Mouse (Mus musculus) CD8-positive naive resting alpha-beta T cell, adult 2 months (primary cell): ENCODE data around the gene Krt42.
"Not testable (repeated sequence)": the region's sequence is repeated elsewhere in the genome, so short reads cannot be mapped to it uniquely, and the experiment has no call there.

Experiments used
- DNase-seq, 2 experiments: peaks; one replicate each; pipeline ENCODE4 v3.0.0; 2022; ENCODE audit warnings: low read depth in 2 of 2, low spot score in 2 of 2

The Krt42 gene

GRCm38 (mm10) chr11:100269821-100270332 lies at the start of gene Krt42:
Gene Krt42, minus strand, starts transcription at chr11:100269871.
- DNase-seq = no peak

DNA sequence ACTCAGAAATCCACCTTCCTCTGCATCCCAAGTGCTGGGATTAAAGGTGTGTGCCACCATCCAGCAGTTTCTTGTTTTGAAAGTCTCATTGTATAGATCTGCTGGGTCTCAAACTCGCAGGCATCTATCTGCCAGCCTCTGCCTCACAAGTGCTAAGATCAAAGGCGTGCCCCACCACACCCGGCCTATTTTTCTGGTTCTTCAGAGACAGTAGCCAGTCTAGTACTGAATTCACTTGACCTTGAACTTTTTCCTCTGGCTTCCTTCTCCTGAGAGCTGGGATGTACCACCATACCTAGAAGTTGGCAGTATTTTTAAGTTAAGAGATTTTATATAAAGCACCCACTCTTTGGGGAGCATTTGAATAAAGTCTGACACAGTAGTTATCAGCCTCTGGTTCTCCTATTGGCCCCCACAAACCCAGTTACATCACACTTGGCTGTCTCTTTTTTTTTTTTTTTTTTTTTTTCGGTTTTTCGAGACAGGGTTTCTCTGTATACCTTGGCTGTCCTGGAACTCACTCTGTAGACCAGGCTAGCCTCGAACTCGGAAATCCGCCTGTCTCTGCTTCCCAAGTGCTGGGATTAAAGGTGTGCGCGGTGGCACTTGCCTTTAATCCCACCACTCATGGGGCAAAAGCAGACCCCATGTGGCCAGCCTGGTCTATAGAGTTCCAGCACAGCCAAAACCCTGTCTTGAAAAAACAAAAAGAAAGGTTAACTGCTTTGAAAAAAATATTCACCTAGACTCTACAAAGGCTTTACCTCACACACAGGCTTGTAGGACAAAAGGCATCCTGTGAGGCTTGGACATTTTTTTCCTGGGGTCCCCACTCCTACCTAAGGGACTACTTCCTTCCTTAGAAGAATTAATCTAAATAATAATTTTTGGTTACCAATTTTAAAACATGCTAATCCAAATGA lies 49.1 kb upstream of the Krt42 start:
- DNase-seq = no peak

- no peak for DNase-seq
Observed at GRCm38 (mm10) chr11:100317826-100318380, 48.2 kb upstream of the Krt42 start.

- no peak for DNase-seq
Observed at GRCm38 (mm10) chr11:100315439-100315838, 45.8 kb upstream of the Krt42 start.

- no peak for DNase-seq
Observed at GRCm38 (mm10) chr11:100313424-100313823, 43.8 kb upstream of the Krt42 start.

- DNase-seq = no peak
Observed at GRCm38 (mm10) chr11:100312096-100312679, 42.5 kb upstream of the Krt42 start.

- no peak for DNase-seq
Observed at GRCm38 (mm10) chr11:100311656-100312055, 42.0 kb upstream of the Krt42 start.

- DNase-seq = not testable (repeated sequence)
Observed at GRCm38 (mm10) chr11:100308672-100309071, 39.0 kb upstream of the Krt42 start.

GRCm38 (mm10) chr11:100307900-100308299 lies 38.2 kb upstream of the Krt42 start:
- DNase-seq = no peak

- DNase-seq = no peak
Observed at GRCm38 (mm10) chr11:100301292-100301691, 31.6 kb upstream of the Krt42 start.

- peak; percentile 71 to 74 for DNase-seq
Observed at GRCm38 (mm10) chr11:100300293-100300692, 30.6 kb upstream of the Krt42 start.

DNA sequence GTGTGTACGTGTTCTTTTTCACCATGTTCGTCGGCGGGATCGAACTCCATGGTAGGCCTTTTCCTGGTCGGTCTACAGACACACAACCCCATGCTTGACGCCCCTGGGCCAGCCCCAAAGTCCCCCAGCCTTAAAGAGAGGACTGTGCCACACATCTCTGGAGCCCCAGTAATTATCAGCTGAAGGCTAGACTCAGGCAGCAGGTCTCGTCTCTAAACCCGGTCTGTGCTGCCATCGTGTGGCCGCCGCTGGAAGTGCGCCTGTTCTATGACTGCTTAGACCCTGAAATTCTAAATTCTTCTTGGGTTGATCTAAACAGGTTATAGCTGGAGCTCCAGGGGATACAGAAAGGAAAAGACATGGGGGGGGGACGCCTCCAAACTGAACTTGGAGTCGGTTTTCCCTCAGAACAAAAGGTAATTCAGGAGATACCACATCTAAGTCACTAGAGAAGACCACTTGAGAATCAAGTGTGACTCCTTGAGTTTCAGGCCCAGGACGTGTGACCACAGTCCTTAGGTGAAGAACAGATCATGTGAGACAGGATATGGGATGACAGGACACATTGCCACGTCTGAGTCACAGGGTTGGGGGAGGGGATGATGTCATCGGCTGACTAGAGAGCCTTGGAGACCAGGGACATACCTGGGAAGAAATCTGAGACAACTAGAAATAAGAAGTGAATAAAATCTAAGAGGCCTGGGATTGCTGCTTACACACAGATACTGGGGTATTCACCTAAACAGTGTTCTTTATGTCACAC lies 28.8 kb upstream of the Krt42 start:
- DNase-seq = peak; percentile 78 to 86

- DNase-seq = no peak
Observed at GRCm38 (mm10) chr11:100297801-100298200, 28.1 kb upstream of the Krt42 start.

DNA sequence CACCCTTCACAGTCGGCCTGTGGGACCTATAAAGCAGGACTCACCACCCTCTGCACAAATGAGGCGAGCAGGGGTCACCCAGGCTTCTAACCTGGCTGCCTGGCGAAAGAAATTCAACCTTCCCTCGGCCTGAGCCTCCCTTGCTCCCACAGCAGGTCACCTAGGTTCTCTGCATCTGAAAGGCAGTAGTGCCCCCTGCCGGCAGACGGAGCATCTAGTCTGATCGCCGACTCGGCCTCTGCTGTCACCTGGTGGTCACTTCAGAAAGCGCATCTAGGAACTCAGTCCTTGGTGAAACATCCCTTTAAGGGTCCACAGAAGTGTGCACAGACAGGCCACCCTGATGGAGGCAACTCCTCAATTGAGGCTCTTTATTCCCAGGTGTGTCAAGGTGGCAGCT lies 25.6 kb upstream of the Krt42 start:
- DNase-seq = peak; percentile 77 to 79

GRCm38 (mm10) chr11:100292884-100293283 lies 23.2 kb upstream of the Krt42 start:
- DNase-seq = no peak

DNA sequence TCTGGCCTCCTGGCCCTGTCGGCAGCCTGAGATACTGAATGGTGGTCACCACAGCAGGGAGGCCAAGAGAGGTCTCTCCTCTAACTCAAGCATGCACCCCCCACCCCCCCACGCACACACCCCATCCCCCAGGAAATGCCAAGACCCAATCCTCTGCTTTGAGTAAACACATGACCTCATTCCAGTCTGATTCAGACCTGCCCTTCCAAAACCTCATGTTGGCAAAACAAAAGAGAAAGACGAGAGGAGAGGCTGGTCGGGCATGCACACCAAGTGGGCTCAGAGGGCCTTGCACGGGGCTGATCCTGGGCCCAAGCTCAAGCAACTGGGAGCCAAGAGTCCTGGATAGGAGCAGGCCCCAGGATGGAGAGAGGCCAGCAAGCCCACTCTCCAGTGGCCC lies 20.6 kb upstream of the Krt42 start:
- no peak for DNase-seq

- no peak for DNase-seq
Observed at GRCm38 (mm10) chr11:100288942-100289341, 19.3 kb upstream of the Krt42 start.

- DNase-seq = no peak
Observed at GRCm38 (mm10) chr11:100287024-100287423, 17.4 kb upstream of the Krt42 start.

DNA sequence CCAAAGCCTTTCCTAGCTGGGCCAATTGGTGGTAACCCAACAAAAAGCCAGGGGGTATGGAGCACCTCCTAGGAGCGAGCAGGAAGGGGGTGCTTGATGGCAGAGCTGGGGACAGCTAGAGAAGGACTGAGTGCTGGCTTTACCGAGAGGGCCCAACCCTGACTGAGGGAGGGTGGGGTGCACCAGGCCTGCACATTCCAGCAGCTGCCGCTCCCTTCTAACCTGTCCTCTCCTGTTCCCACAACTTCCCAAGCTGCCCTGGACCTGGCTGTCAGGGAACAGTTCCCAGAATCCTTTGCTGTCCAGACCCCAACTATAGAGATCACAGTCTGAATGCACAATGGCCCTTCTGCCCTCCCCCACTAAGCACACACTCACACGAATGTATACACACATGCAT lies 15.3 kb upstream of the Krt42 start:
- DNase-seq = no peak

DNA sequence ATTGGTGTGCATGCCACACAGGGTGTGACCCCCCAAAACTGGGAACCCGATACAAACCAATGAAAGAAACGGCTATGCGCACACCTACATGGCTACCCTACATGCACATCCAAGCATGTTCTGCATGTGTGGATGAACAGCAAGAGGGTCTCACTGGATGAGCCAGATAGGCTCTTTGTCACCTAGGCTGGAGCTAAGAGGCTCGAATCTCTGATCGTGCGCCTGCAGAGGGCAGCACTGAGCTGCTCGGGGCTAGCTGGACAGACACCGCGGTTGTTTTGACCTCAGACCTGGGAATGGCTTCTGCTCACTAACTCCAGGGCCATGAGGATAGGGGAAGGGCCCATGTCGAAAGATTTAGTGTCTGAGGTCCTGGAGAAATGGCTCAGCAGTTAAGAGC lies 12.9 kb upstream of the Krt42 start:
- peak; percentile 50 to 51 for DNase-seq
